Comparison of ENCODE assay signal across 14 mouse cellular contexts in genomic region chr3:157024580-157024979, GRCm38 (mm10).
"Had no signal": no experiment of that assay in that cellular context is flagged by ENCODE, and none has a peak within 500 bp of the region (broad histone marks: within the 10 kb centered on the region; RNA-seq: fewer than 3 reads in every experiment).

No protein-coding gene starts in this region.

- H3K9ac ChIP-seq: limb, embryonic 12.5 days; liver, embryonic 13.5 days; lung, embryonic 15.5 days; neural tube, embryonic 12.5 days had no signal

- H3K4me1 ChIP-seq: limb, embryonic 12.5 days; liver, embryonic 13.5 days; megakaryocyte, embryonic 14.5 days; neural tube, embryonic 12.5 days had no signal

- ATAC-seq: inflammation-experienced regulatory T-cells, adult 6 months had no signal

- H3K4me2 ChIP-seq: limb, embryonic 12.5 days; liver, embryonic 13.5 days; lung, embryonic 15.5 days; midbrain, embryonic 11.5 days; neural tube, embryonic 12.5 days had no signal

- H3K27me3 ChIP-seq: limb, embryonic 12.5 days; liver, embryonic 13.5 days; lung, embryonic 15.5 days; megakaryocyte, embryonic 14.5 days; neural tube, embryonic 12.5 days had no signal

- H3K36me3 ChIP-seq: limb, embryonic 12.5 days; liver, embryonic 13.5 days; lung, embryonic 15.5 days; neural tube, embryonic 12.5 days had no signal

- DNase-seq: kidney, postnatal 4 days; liver, embryonic 13.5 days; lung, postnatal 14 days; thymus, adult 18-20 months; thymus, postnatal 14 days had no signal

- H3K27ac ChIP-seq: kidney, postnatal 0 days; layer of hippocampus, adult 2 months; limb, embryonic 12.5 days; liver, embryonic 13.5 days; lung, embryonic 15.5 days; macrophage; neural tube, embryonic 12.5 days had no signal

- H3K9me3 ChIP-seq: limb, embryonic 12.5 days; liver, embryonic 13.5 days; lung, embryonic 15.5 days; megakaryocyte, embryonic 14.5 days; neural tube, embryonic 12.5 days had no signal

- H3K4me3 ChIP-seq: layer of hippocampus, adult 2 months; limb, embryonic 12.5 days; liver, embryonic 13.5 days; lung, embryonic 15.5 days; megakaryocyte, embryonic 14.5 days; neural tube, embryonic 12.5 days had no signal
